Mouse (Mus musculus): ENCODE data around the gene Vars2.

GRCm38 (mm10) chr17:35708611-35709010 is 41.2 kb upstream of the Vars2 start:
- TF ChIP-seq CTCF (IDR thresholded peaks at IDR 0.05; ENCODE audit: borderline replicate concordance, control insufficient read depth, extremely low read depth, insufficient read depth, low read length, poor library complexity) (no peak), POLR2A (IDR thresholded peaks at IDR 0.05; ENCODE audit: control insufficient read depth, extremely low read depth, insufficient read depth, low read length, poor library complexity) (no peak)
